Comparison of ENCODE assay signal across 9 mouse cellular contexts in genomic region chr3:92510786-92511185, GRCm38 (mm10). TPM values are rescaled to one million over a fixed set of nuclear protein-coding genes. Genes with fewer than 3 reads are reported as not detected.
DNase-seq lines count a peak whose midpoint lies in the region; ATAC-seq and TF ChIP-seq lines count a peak whose summit lies in the region.
"Had no signal": no experiment of that assay in that cellular context is flagged by ENCODE, and none has a peak within 500 bp of the region (broad histone marks: within the 10 kb centered on the region; RNA-seq: fewer than 3 reads in every experiment).

No protein-coding gene starts in this region.

- peak; percentile 9 to 16 for DNase-seq in cerebellum, postnatal 14 days
- DNase-seq in cerebellum, postnatal 4 days (ENCODE audit: low spot score in 2 of 2), result no peak
- peak; percentile 63 for DNase-seq in lung, postnatal 0 days (ENCODE audit: low spot score)
- DNase-seq in lung, adult 2 months, result no peak
- DNase-seq in embryo, embryonic 10 days (ENCODE audit: low spot score), result peak; percentile 70
- peak; percentile 8 for DNase-seq in left cerebral cortex, postnatal 4 days
- no peak for DNase-seq in gastrocnemius, postnatal 25 days
- no peak for DNase-seq in gastrocnemius, postnatal 36 days

- no peak overlapping the region for H3K27ac ChIP-seq in lung, postnatal 0 days (ENCODE audit: low read length)
- H3K27ac ChIP-seq: lung, embryonic 15.5 days had no signal

- no peak overlapping the region for H3K9ac ChIP-seq in lung, postnatal 0 days (replicated peaks; ENCODE audit: low read depth)
- H3K9ac ChIP-seq: lung, embryonic 15.5 days had no signal

- ATAC-seq in lung, postnatal 0 days, result peak; percentile 52; the same call in 1 of the 2 replicates

- no peak overlapping the region for H3K4me2 ChIP-seq in lung, postnatal 0 days (replicated peaks; ENCODE audit: low read depth, low read length)
- H3K4me2 ChIP-seq: lung, embryonic 15.5 days had no signal

- intact Hi-C loops in left cerebral cortex, postnatal 4 days (cut with DNase I), result loop anchor here (5.0 kb wide), 1 partner anchor 358 kb away; no protein-coding TSS in a partner anchor
- intact Hi-C loops in gastrocnemius, postnatal 36 days (cut with DNase I), result no loop called here

- H3K4me1 ChIP-seq in lung, postnatal 0 days (ENCODE audit: insufficient read depth, low read depth, low read length), result no peaks in the 10 kb centered on the region
- no peaks in the 10 kb centered on the region for H3K4me1 ChIP-seq in lung, adult 2 months (ENCODE audit: control insufficient read depth, insufficient read depth, low read length)
- H3K4me1 ChIP-seq: lung, embryonic 15.5 days had no signal

- no peak for TF ChIP-seq EP300 in lung, postnatal 0 days (IDR thresholded peaks at IDR 0.05)

- TF ChIP-seq POLR2A in lung, adult 2 months (IDR thresholded peaks at IDR 0.05; ENCODE audit: borderline replicate concordance, extremely low read depth, low read depth, low read length), result no peak

- H3K9me3 ChIP-seq in lung, postnatal 0 days (ENCODE audit: low read length), result no peaks in the 10 kb centered on the region
- H3K9me3 ChIP-seq: lung, embryonic 15.5 days had no signal

- no peaks in the 10 kb centered on the region for H3K27me3 ChIP-seq in lung, postnatal 0 days (replicated peaks; ENCODE audit: insufficient read depth, low read length)
- H3K27me3 ChIP-seq: lung, embryonic 15.5 days had no signal

- no peaks in the 10 kb centered on the region for H3K36me3 ChIP-seq in lung, postnatal 0 days (ENCODE audit: insufficient read depth, low read length)
- H3K36me3 ChIP-seq: lung, embryonic 15.5 days had no signal

- peak; percentile 75 for TF ChIP-seq CTCF in lung, postnatal 0 days (IDR thresholded peaks at IDR 0.05)
- TF ChIP-seq CTCF in lung, adult 2 months (IDR thresholded peaks at IDR 0.05; ENCODE audit: insufficient read depth, low read length), result no peak

- no peak overlapping the region for H3K4me3 ChIP-seq in lung, postnatal 0 days (ENCODE audit: low read depth, low read length)
- H3K4me3 ChIP-seq in lung, adult 2 months (replicated peaks; ENCODE audit: extremely low read depth, low read depth, low read length), result no peak overlapping the region
- H3K4me3 ChIP-seq: lung, embryonic 15.5 days had no signal

RNA-seq across cellular contexts. Expression of gene Sprr4, which starts 10.5 kb away (rescaled TPM):
- not detected in 2 replicates for polyA plus RNA-seq in lung, postnatal 0 days (2015; fragmentation: Nextera tagmentation; extraction: Ambion mirVana)
- polyA plus RNA-seq in lung, adult 2 months (2012; rRNA removed), result not detected in 2 replicates
- total RNA-seq in left cerebral cortex, postnatal 4 days (2021), result not detected
- not detected for total RNA-seq in gastrocnemius, postnatal 25 days (2021)
- total RNA-seq in gastrocnemius, postnatal 36 days (2021), result not detected
- polyA plus RNA-seq: lung, embryonic 15.5 days had no signal

RNA-seq across cellular contexts. Expression of gene 2310046K23Rik, which starts 23.5 kb away (rescaled TPM):
- not detected in 2 replicates for polyA plus RNA-seq in lung, postnatal 0 days (2015; fragmentation: Nextera tagmentation; extraction: Ambion mirVana)
- 2.3 TPM in 1 of 2 replicates, not detected in the other for polyA plus RNA-seq in lung, adult 2 months (2012; rRNA removed)
- not detected for total RNA-seq in left cerebral cortex, postnatal 4 days (2021)
- total RNA-seq in gastrocnemius, postnatal 25 days (2021), result not detected
- total RNA-seq in gastrocnemius, postnatal 36 days (2021), result not detected
- polyA plus RNA-seq: lung, embryonic 15.5 days had no signal

RNA-seq across cellular contexts. Expression of gene Sprr1a, which starts 25.1 kb away (rescaled TPM):
- 2.0 and 2.7 TPM in 2 replicates for polyA plus RNA-seq in lung, postnatal 0 days (2015; fragmentation: Nextera tagmentation; extraction: Ambion mirVana)
- 5.1 and 220 TPM in 2 replicates for polyA plus RNA-seq in lung, adult 2 months (2012; rRNA removed)
- total RNA-seq in left cerebral cortex, postnatal 4 days (2021), result not detected
- not detected for total RNA-seq in gastrocnemius, postnatal 25 days (2021)
- total RNA-seq in gastrocnemius, postnatal 36 days (2021), result not detected

RNA-seq across cellular contexts. Expression of gene Sprr3, which starts 52.3 kb away (rescaled TPM):
- polyA plus RNA-seq in lung, postnatal 0 days (2015; fragmentation: Nextera tagmentation; extraction: Ambion mirVana), result not detected in 2 replicates
- 0.12 and 568 TPM in 2 replicates for polyA plus RNA-seq in lung, adult 2 months (2012; rRNA removed)
- not detected for total RNA-seq in left cerebral cortex, postnatal 4 days (2021)
- total RNA-seq in gastrocnemius, postnatal 25 days (2021), result not detected
- not detected for total RNA-seq in gastrocnemius, postnatal 36 days (2021)

Comparison
In these comparisons a context has a peak if more than half of its experiments do, and no peak if none do; other contexts are left out.
1. DNase-seq: peak in cerebellum, postnatal 14 days (2 of 2), lung, postnatal 0 days (single experiment), embryo, embryonic 10 days (single experiment) and left cerebral cortex, postnatal 4 days (single experiment); none in cerebellum, postnatal 4 days (0 of 2), lung, adult 2 months (single experiment), gastrocnemius, postnatal 25 days (single experiment) and gastrocnemius, postnatal 36 days (0 of 2).